Mouse (Mus musculus) brain, embryonic 14.5 days (tissue): Measurements from ENCODE around the gene Ublcp1. TPM values are rescaled to one million over a fixed set of nuclear protein-coding genes. Genes with fewer than 3 reads are reported as not detected.
A peak's percentile ranks its signal among the peaks of the same experiment; 100 is the strongest.
"Not testable (repeated sequence)": the region's sequence is repeated elsewhere in the genome, so short reads cannot be mapped to it uniquely, and the experiment has no call there.

Experiments used
- DNase-seq: peaks from one replicate; pipeline ENCODE4 v3.0.0-alpha.2; 2011; ENCODE audit warnings: low read depth
- CTCF ChIP-seq: fragments of 200-500 bp; IDR thresholded peaks from 2 replicates; pipeline ENCODE4 v1.5.1; 2012; ENCODE audit warnings: inconsistent platforms, mild to moderate bottlenecking, moderate library complexity, borderline replicate concordance; ENCODE audit not compliant: insufficient read depth, insufficient read length; ENCODE audit errors: extremely low read depth
- POLR2A ChIP-seq: fragments of 200-500 bp; IDR thresholded peaks from 2 replicates; pipeline ENCODE4 v1.6.1; 2012; ENCODE audit warnings: mild to moderate bottlenecking, inconsistent platforms, borderline replicate concordance; ENCODE audit not compliant: poor library complexity, insufficient read depth, insufficient read length, severe bottlenecking; ENCODE audit errors: extremely low read depth
- polyA plus RNA-seq: library from polyadenylated mRNA; depleted of rRNA; stranded (reverse); fragments of >200 nt; gene quantifications from 2 replicates; pipeline ENCODE4 v1.2.3, GENCODE M21; 2012

Ublcp1 gene
- polyA plus RNA-seq, 1 experiment, result 53.6 TPM

- TF ChIP-seq POLR2A (no peak), CTCF (no peak)
- no peak for DNase-seq
Measured at GRCm38 (mm10) chr11:44475467-44475866, 5.2 kb upstream of the Ublcp1 start.

- TF ChIP-seq POLR2A (no peak), CTCF (no peak)
- no peak for DNase-seq
Measured at GRCm38 (mm10) chr11:44471337-44471995, 1.2 kb upstream of the Ublcp1 start.

DNA sequence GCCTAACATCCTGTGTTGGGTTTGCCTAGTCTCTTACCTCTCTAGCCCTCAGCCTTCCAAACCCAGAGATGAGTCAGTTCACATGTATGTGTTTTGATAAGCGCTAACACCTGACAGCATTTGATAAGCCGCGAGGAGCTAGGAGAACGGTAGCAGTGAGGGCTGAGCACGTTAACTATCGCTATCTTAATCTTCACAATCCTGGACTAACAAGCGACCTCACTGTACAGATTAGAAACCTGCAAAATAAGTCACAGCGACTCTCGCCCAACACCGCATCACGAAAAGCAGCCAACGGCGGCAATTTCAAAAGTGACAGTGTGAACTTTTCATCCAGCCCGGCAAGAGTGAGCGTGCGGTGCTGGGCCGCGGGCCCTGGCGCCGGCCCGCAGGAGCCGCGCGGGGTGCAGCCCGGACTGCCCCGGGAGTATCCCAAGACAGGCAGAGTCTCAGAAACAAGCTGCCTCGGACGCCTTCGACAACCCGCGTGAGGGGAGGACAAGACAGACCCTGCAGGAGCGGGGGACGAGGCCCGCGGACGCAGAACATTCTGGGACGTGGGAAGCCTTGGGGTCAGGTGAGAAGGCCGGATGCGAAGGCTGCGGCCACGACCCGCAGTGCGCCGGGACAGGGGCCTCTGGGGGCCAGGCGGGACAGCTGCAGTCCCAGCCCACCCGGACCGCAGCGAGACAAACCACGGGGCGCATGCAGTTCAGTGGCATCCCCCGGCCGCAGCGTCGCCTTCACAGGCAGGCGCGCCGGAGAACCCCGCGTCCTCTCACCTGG, 459 bp downstream of the Ublcp1 start:
- no peak for DNase-seq
- no peak for TF ChIP-seq CTCF
- no peak for TF ChIP-seq POLR2A

DNA sequence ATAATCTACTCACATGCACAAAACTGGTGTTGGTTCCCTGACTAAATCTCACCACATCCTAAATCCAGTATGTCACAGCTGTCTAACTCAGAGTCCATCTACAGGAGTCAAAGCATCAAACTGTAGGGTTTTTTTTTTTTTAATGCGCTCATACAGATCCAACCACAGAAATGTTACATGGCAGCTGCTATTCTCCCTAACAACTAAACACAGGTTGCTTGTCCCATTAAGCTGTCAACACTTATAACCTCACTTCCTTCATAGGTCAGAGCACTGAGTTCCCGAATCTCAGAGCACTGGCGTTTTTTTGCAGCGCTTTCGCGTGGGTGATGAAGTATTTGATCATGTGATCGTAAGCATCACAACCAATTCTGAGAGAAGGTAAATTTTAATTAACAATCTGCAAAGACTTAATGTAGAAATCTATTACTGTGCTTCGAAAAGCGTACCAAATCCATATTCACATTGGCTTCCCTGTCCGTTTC, 1.9 kb downstream of the Ublcp1 start:
- TF ChIP-seq CTCF, result no peak
- TF ChIP-seq POLR2A, result no peak
- no peak for DNase-seq

- no peak for DNase-seq
- TF ChIP-seq POLR2A (no peak), CTCF (no peak)
Measured at GRCm38 (mm10) chr11:44466949-44467442, 3.3 kb downstream of the Ublcp1 start.

GRCm38 (mm10) chr11:44461493-44461892, 8.8 kb downstream of the Ublcp1 start:
- DNase-seq, result no peak
- no peak for TF ChIP-seq CTCF
- no peak for TF ChIP-seq POLR2A

DNA sequence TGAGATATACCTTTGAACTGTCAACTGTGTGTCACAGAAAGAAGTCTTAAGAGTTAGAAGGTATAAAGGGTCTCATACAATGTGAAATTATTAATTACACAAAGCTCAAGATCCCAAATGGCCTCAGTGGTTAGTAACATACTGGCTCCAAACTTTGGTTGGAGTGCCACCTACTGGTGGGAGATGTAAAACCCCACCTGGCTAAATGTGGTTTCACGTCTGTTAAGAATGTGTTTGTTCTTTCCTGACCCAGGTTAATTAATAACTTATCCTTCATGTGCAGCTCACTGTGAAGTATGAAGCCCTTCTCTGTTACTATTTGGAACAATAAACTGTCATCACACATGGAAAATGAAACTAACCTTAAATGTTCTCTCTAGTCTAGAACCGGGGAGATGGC, 16.9 kb downstream of the Ublcp1 start:
- peak; percentile 74 for DNase-seq
- TF ChIP-seq CTCF (peak; percentile 82; the same call in 1 of the 2 replicates), POLR2A (no peak)

GRCm38 (mm10) chr11:44452016-44452415, 18.3 kb downstream of the Ublcp1 start:
- DNase-seq, result not testable (repeated sequence)

- DNase-seq, result no peak
- TF ChIP-seq POLR2A (no peak), CTCF (no peak)
Measured at GRCm38 (mm10) chr11:44451046-44451445, 19.3 kb downstream of the Ublcp1 start.

- TF ChIP-seq POLR2A, result no peak
- no peak for TF ChIP-seq CTCF
- DNase-seq, result no peak
Measured at GRCm38 (mm10) chr11:44437786-44438185, 32.5 kb downstream of the Ublcp1 start.

- TF ChIP-seq POLR2A, result no peak
- no peak for TF ChIP-seq CTCF
Measured at GRCm38 (mm10) chr11:44430036-44430435, 40.3 kb downstream of the Ublcp1 start.

GRCm38 (mm10) chr11:44427951-44428350, 42.3 kb downstream of the Ublcp1 start:
- no peak for DNase-seq

More at GRCm38 (mm10) chr11:44430036-44430435, 40.3 kb downstream of the Ublcp1 start:
- DNase-seq, result no peak

More at GRCm38 (mm10) chr11:44427951-44428350, 42.3 kb downstream of the Ublcp1 start:
- TF ChIP-seq CTCF, result no peak
- TF ChIP-seq POLR2A, result no peak
